Mouse (Mus musculus): Measurements from ENCODE around the gene Stfa2. TPM values are rescaled to one million over a fixed set of nuclear protein-coding genes. Genes with fewer than 3 reads are reported as not detected.

The Stfa2 gene
- polyA plus RNA-seq (2014; fragmentation: Illumina TruSeq; extraction: RNeasy Lipid Tissue Mini Kit (QIAGEN cat#74804); ENCODE audit: low read depth, low replicate concordance): not detected

DNA sequence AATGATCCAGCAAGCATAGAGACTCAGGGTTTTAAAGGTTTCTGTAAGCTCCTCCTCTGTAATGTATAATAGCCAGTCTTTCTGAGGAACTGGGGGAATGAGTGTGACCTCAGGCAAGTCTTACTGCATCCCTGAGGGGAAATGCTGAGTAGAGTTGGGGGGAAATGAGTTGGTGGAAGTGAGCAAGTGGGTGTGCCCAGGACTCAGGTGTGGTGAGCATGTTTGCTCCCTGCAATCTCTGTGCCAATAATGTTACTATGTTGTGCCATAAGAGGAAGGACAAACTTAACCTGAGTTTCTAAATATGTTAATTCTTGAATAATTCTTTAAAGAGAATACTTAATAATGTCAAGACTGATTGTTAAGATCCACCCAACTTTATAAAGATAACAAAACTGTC, at the start of gene Stfa2:
Stfa2 (minus strand) TSS at position 101 of the 400 bp plus-strand sequence.

DNA sequence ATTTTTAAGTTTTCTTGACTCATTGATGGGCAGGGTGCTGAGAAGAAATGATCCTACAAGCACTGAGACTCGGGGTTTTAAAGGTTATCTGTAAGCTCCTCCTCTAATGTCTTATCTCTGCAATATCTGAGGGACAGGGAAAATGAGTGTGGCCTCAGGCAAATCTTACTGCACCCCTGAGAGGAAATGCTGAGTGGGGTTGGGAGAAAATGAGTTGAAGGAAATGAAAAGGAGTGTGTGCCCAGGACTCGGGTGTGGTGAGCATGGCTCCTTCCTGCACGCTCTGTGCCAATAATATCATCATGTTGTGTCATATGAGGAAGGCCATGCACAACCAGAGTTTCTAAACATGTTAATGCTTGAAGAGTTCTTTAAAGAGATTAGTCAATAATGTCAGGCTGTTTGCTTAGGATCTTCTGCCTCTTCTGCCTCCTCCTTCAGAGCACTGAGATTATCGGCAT, 47.1 kb upstream of the Stfa2 start, which contains the start of gene Stfa3:
Stfa3 (minus strand) TSS at position 51 of the 461 bp plus-strand sequence.

DNA sequence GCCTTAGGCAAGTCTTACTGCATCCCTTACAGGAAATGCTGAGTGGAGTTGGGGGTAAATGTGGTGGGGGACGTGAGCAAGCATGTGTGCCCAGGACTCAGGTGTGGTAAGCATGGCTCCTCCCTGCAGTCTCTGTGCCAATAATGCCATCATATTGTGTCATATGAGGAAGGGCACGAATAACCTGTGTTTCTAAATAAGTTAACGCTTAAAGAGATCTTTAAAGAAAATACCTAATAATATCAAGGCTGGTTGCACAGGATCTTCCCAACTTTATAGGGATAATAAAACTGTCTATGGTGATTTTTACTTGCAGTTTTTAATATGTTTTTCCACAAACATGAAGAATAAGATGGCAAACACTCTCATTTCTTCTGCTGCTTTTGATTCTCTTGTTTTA, 40.6 kb downstream of the Stfa2 start, which contains the start of gene BC100530:
BC100530 (minus strand) TSS at position 101 of the 400 bp plus-strand sequence.

Other genes with a start within 250 kb of the Stfa2 start
- not detected for gene Gm5483, start 224.2 kb downstream of the Stfa2 start, polyA plus RNA-seq (2014; fragmentation: Illumina TruSeq; extraction: RNeasy Lipid Tissue Mini Kit (QIAGEN cat#74804); ENCODE audit: low read depth, low replicate concordance)
- not detected for gene Gm5416, start 198.1 kb downstream of the Stfa2 start, polyA plus RNA-seq (2014; fragmentation: Illumina TruSeq; extraction: RNeasy Lipid Tissue Mini Kit (QIAGEN cat#74804); ENCODE audit: low read depth, low replicate concordance)
- gene 2010005H15Rik, start 187.0 kb downstream of the Stfa2 start, polyA plus RNA-seq (2014; fragmentation: Illumina TruSeq; extraction: RNeasy Lipid Tissue Mini Kit (QIAGEN cat#74804); ENCODE audit: low read depth, low replicate concordance): not detected
- gene Stfa1, start 131.5 kb downstream of the Stfa2 start, polyA plus RNA-seq (2014; fragmentation: Illumina TruSeq; extraction: RNeasy Lipid Tissue Mini Kit (QIAGEN cat#74804); ENCODE audit: low read depth, low replicate concordance): not detected
- gene BC117090, start 74.1 kb downstream of the Stfa2 start, polyA plus RNA-seq (2014; fragmentation: Illumina TruSeq; extraction: RNeasy Lipid Tissue Mini Kit (QIAGEN cat#74804); ENCODE audit: low read depth, low replicate concordance): not detected
- not detected for gene BC100530, start 40.7 kb downstream of the Stfa2 start, polyA plus RNA-seq (2014; fragmentation: Illumina TruSeq; extraction: RNeasy Lipid Tissue Mini Kit (QIAGEN cat#74804); ENCODE audit: low read depth, low replicate concordance)
- gene Stfa3, start 46.9 kb upstream of the Stfa2 start, polyA plus RNA-seq (2014; fragmentation: Illumina TruSeq; extraction: RNeasy Lipid Tissue Mini Kit (QIAGEN cat#74804); ENCODE audit: low read depth, low replicate concordance): not detected
- gene Casr, start 153.7 kb upstream of the Stfa2 start, polyA plus RNA-seq (2014; fragmentation: Illumina TruSeq; extraction: RNeasy Lipid Tissue Mini Kit (QIAGEN cat#74804); ENCODE audit: low read depth, low replicate concordance): 0.06 TPM